Mouse (Mus musculus): ENCODE data around the gene Tbcb.

- TF ChIP-seq CTCF (IDR thresholded peaks at IDR 0.05; ENCODE audit: borderline replicate concordance, insufficient read depth, low read length), result no peak
- TF ChIP-seq POLR2A (IDR thresholded peaks at IDR 0.05; ENCODE audit: low read depth, low read length), result no peak
These were observed 29.0 kb downstream of the Tbcb start for GRCm38 (mm10) chr7:30202895-30203690.
